Mouse (Mus musculus) liver, embryonic 13.5 days (tissue): ENCODE data around the gene Islr2. TPM values are rescaled to one million over a fixed set of nuclear protein-coding genes. Genes with fewer than 3 reads are reported as not detected.

ENCODE experiments used
- ATAC-seq: fragments of 200-750 bp; cut with Nextera tagmentation; 2 replicates; pipeline ENCODE4 v1.8.0; 2017; ENCODE audit warnings: low read depth, mild to moderate bottlenecking, moderate number of reproducible peaks, moderate library complexity
- DNase-seq: peaks from one replicate; pipeline ENCODE4 v3.0.0; 2022
- H3K27ac ChIP-seq: fragments of 300-500 bp; sonication (generic); 2 replicates; pipeline ENCODE4 v1.5.1; 2015; ENCODE audit warnings: moderate library complexity, mild to moderate bottlenecking, inconsistent platforms
- H3K27me3 ChIP-seq: fragments of 300-500 bp; sonication (generic); 2 replicates; pipeline ENCODE4 v1.6.1; 2015; ENCODE audit warnings: mild to moderate bottlenecking, inconsistent platforms
- H3K36me3 ChIP-seq: fragments of 300-500 bp; sonication (generic); 2 replicates; pipeline ENCODE4 v1.6.1; 2015; ENCODE audit warnings: mild to moderate bottlenecking, inconsistent platforms
- H3K4me1 ChIP-seq: fragments of 300-500 bp; sonication (generic); replicated peaks from 2 replicates; pipeline ENCODE4 v1.6.1; 2015; ENCODE audit warnings: inconsistent platforms
- H3K4me2 ChIP-seq: fragments of 300-500 bp; sonication (generic); 2 replicates; pipeline ENCODE4 v1.6.1; 2015; ENCODE audit warnings: inconsistent platforms, mild to moderate bottlenecking, moderate library complexity
- H3K4me3 ChIP-seq: fragments of 300-500 bp; sonication (generic); replicated peaks from 2 replicates; pipeline ENCODE4 v1.5.1; 2015; ENCODE audit warnings: mild to moderate bottlenecking, inconsistent platforms
- H3K9ac ChIP-seq: fragments of 300-500 bp; sonication (generic); 2 replicates; pipeline ENCODE4 v1.6.1; 2015; ENCODE audit warnings: mild to moderate bottlenecking, inconsistent platforms
- H3K9me3 ChIP-seq: fragments of 300-500 bp; sonication (generic); replicated peaks from 2 replicates; pipeline ENCODE4 v1.6.1; 2016; ENCODE audit warnings: inconsistent platforms
- WGBS: fragments of 180-500 bp; shearing (Covaris S2); methylation state at CpG from one replicate; pipeline ENCODE4 v1.1.7; 2015; ENCODE audit not compliant: insufficient replicate concordance; 5-methylcytosine and 5-hydroxymethylcytosine counted together
- microRNA-seq: library from miRNA; unstranded; fragments of <30 nt; microRNA quantifications from one replicate; pipeline ENCODE4, GENCODE M21; 2016
- polyA plus RNA-seq: library from polyadenylated mRNA; unstranded; fragments of >200 nt; fragmentation: Nextera tagmentation; extraction: Ambion mirVana; gene quantifications from 2 replicates; pipeline ENCODE4 v1.2.1, GENCODE M21; 2015

Gene Islr2
- polyA plus RNA-seq, 1 experiment from 2014 or later, result 0.03 TPM

- Histone ChIP-seq H3K27ac (no peak overlapping the region), H3K9me3 (no peaks in the 10 kb centered on the region), H3K4me1 (no peaks in the 10 kb centered on the region), H3K4me3 (no peak overlapping the region), H3K27me3 (no peaks in the 10 kb centered on the region; the same call in 1 of the 2 replicates), H3K36me3 (no peaks in the 10 kb centered on the region), H3K4me2 (no peak overlapping the region), H3K9ac (no peak overlapping the region)
- DNase-seq, result no peak
- WGBS, result 42% methylated on average over 4 of the region's 4 CpGs
- ATAC-seq, result no peak
Measured at GRCm38 (mm10) chr9:58159855-58160254, 44.3 kb downstream of the Islr2 start.

GRCm38 (mm10) chr9:58158541-58159311 is 45.4 kb downstream of the Islr2 start:
- Histone ChIP-seq H3K27me3 (no peaks in the 10 kb centered on the region; the same call in 1 of the 2 replicates), H3K4me3 (no peak overlapping the region), H3K27ac (peak overlapping the region; percentile 40; the same call in 1 of the 2 replicates), H3K4me2 (no peak overlapping the region), H3K9me3 (no peaks in the 10 kb centered on the region), H3K9ac (no peak overlapping the region), H3K36me3 (no peaks in the 10 kb centered on the region), H3K4me1 (no peaks in the 10 kb centered on the region)
- WGBS, result 46% methylated on average over 7 of the region's 7 CpGs
- no peak for DNase-seq
- no peak for ATAC-seq

GRCm38 (mm10) chr9:58157838-58158237 is 46.3 kb downstream of the Islr2 start:
- Histone ChIP-seq H3K27me3 (no peaks in the 10 kb centered on the region; the same call in 1 of the 2 replicates), H3K36me3 (no peaks in the 10 kb centered on the region), H3K9me3 (no peaks in the 10 kb centered on the region), H3K4me1 (no peaks in the 10 kb centered on the region), H3K9ac (no peak overlapping the region), H3K27ac (peak overlapping the region; percentile 43; the same call in 1 of the 2 replicates), H3K4me2 (no peak overlapping the region), H3K4me3 (no peak overlapping the region)
- 71% methylated on average over 13 of the region's 13 CpGs for WGBS
- DNase-seq, result no peak
- ATAC-seq, result no peak

GRCm38 (mm10) chr9:58156819-58157560 is 47.1 kb downstream of the Islr2 start:
- Histone ChIP-seq H3K9ac (no peak overlapping the region), H3K4me2 (no peak overlapping the region), H3K9me3 (no peaks in the 10 kb centered on the region), H3K27me3 (no peaks in the 10 kb centered on the region; the same call in 1 of the 2 replicates), H3K4me1 (no peaks in the 10 kb centered on the region), H3K27ac (no peak overlapping the region), H3K36me3 (no peaks in the 10 kb centered on the region), H3K4me3 (no peak overlapping the region)
- 64% methylated on average over 22 of the region's 22 CpGs for WGBS
- DNase-seq (no peak), ATAC-seq (no peak)

- ATAC-seq (no peak), DNase-seq (no peak)
- no peaks in the 10 kb centered on the region for H3K36me3 ChIP-seq
- H3K27ac ChIP-seq, result no peak overlapping the region
- no peak overlapping the region for H3K4me2 ChIP-seq
- 38% methylated on average over 3 of the region's 3 CpGs for WGBS
- H3K9me3 ChIP-seq, result no peaks in the 10 kb centered on the region
- H3K9ac ChIP-seq, result no peak overlapping the region
- H3K4me3 ChIP-seq, result no peak overlapping the region
- no peaks in the 10 kb centered on the region; the same call in 1 of the 2 replicates for H3K27me3 ChIP-seq
- no peaks in the 10 kb centered on the region for H3K4me1 ChIP-seq
Measured at GRCm38 (mm10) chr9:58155366-58155765, 48.8 kb downstream of the Islr2 start.

- Histone ChIP-seq H3K9me3 (no peaks in the 10 kb centered on the region), H3K27ac (no peak overlapping the region), H3K9ac (no peak overlapping the region), H3K4me3 (no peak overlapping the region), H3K4me1 (no peaks in the 10 kb centered on the region), H3K4me2 (no peak overlapping the region), H3K36me3 (no peaks in the 10 kb centered on the region), H3K27me3 (no peaks in the 10 kb centered on the region)
- DNase-seq (no peak), ATAC-seq (no peak)
- WGBS, result 70% methylated on average over 3 of the region's 3 CpGs
Measured at GRCm38 (mm10) chr9:58153095-58153494, 51.0 kb downstream of the Islr2 start.

GRCm38 (mm10) chr9:58150733-58151361 is 53.3 kb downstream of the Islr2 start:
- Histone ChIP-seq H3K27ac (no peak overlapping the region), H3K4me1 (no peaks in the 10 kb centered on the region), H3K27me3 (no peaks in the 10 kb centered on the region), H3K4me2 (no peak overlapping the region), H3K4me3 (no peak overlapping the region), H3K36me3 (no peaks in the 10 kb centered on the region), H3K9me3 (no peaks in the 10 kb centered on the region), H3K9ac (no peak overlapping the region)
- 44% methylated on average over 4 of the region's 4 CpGs for WGBS
- ATAC-seq (no peak), DNase-seq (no peak)

GRCm38 (mm10) chr9:58148806-58149205 is 55.3 kb downstream of the Islr2 start:
- ATAC-seq (no peak), DNase-seq (no peak)
- H3K4me1 ChIP-seq, result no peaks in the 10 kb centered on the region
- no peak overlapping the region for H3K27ac ChIP-seq
- 33% methylated on average over 2 of the region's 2 CpGs for WGBS
- H3K9ac ChIP-seq, result no peak overlapping the region
- H3K4me2 ChIP-seq, result no peak overlapping the region
- no peak overlapping the region for H3K4me3 ChIP-seq
- no peaks in the 10 kb centered on the region for H3K9me3 ChIP-seq
- no peaks in the 10 kb centered on the region for H3K27me3 ChIP-seq
- H3K36me3 ChIP-seq, result no peaks in the 10 kb centered on the region

Small RNA genes within 50 kb of the gene (microRNA-seq; reads per million reads assigned to microRNA genes)
- not detected for gene Mir6385

Other genes starting within 250 kb of the Islr2 start
- gene Cyp11a1, start 197.9 kb downstream of the Islr2 start, polyA plus RNA-seq, result 0.41 and 0.46 TPM in 2 replicates
- 0.05 and 0.35 TPM in 2 replicates for gene Stra6, start 140.5 kb downstream of the Islr2 start, polyA plus RNA-seq
- gene Ccdc33, start 85.5 kb downstream of the Islr2 start, polyA plus RNA-seq, result not detected in 2 replicates
- gene Islr, start within 50 bp of the Islr2 start, polyA plus RNA-seq, result 3.8 and 4.2 TPM in 2 replicates
- 18.9 and 21.1 TPM in 2 replicates for gene Pml, start 45.5 kb upstream of the Islr2 start, polyA plus RNA-seq
- gene Stoml1, start 48.8 kb upstream of the Islr2 start, polyA plus RNA-seq, result 5.2 and 5.5 TPM in 2 replicates
- gene Loxl1, start 108.9 kb upstream of the Islr2 start, polyA plus RNA-seq, result 2.1 and 2.5 TPM in 2 replicates
- not detected in 2 replicates for gene Tbc1d21, start 166.1 kb upstream of the Islr2 start, polyA plus RNA-seq